Mouse (Mus musculus) hindbrain, embryonic 16.5 days (tissue): ENCODE data around the gene Rab1b. TPM values are rescaled to one million over a fixed set of nuclear protein-coding genes. Genes with fewer than 3 reads are reported as not detected.
"Not testable (repeated sequence)": the region's sequence is repeated elsewhere in the genome, so short reads cannot be mapped to it uniquely, and the experiment has no call there.

Experiments used
- ATAC-seq: fragments of 200-750 bp; cut with Nextera tagmentation; 2 replicates; pipeline ENCODE4 v1.8.0; 2017; ENCODE audit warnings: moderate TSS enrichment, moderate library complexity
- H3K27ac ChIP-seq: fragments of 300-500 bp; sonication (generic); 2 replicates; pipeline ENCODE4 v1.5.1; 2014; ENCODE audit warnings: low read depth, mild to moderate bottlenecking, control low read depth, low read length, moderate library complexity
- H3K27me3 ChIP-seq: fragments of 300-500 bp; sonication (generic); replicated peaks from 2 replicates; pipeline ENCODE4 v1.6.1; 2014; ENCODE audit warnings: low read length; ENCODE audit not compliant: control insufficient read depth, insufficient read depth
- H3K36me3 ChIP-seq: fragments of 300-500 bp; sonication (generic); 2 replicates; pipeline ENCODE4 v1.6.1; 2014; ENCODE audit warnings: mild to moderate bottlenecking, low read length, moderate library complexity, mixed read lengths; ENCODE audit not compliant: control insufficient read depth, insufficient read depth
- H3K4me1 ChIP-seq: fragments of 300-500 bp; sonication (generic); 2 replicates; pipeline ENCODE4 v1.6.1; 2014; ENCODE audit warnings: low read depth, low read length; ENCODE audit not compliant: control insufficient read depth, insufficient read depth
- H3K4me2 ChIP-seq: fragments of 300-500 bp; sonication (generic); 2 replicates; pipeline ENCODE4 v1.6.1; 2014; ENCODE audit warnings: mild to moderate bottlenecking, low read length, control low read depth, moderate library complexity
- H3K4me3 ChIP-seq: fragments of 300-500 bp; sonication (generic); 2 replicates; pipeline ENCODE4 v1.5.1; 2014; ENCODE audit warnings: mild to moderate bottlenecking, low read length, control low read depth, moderate library complexity
- H3K9ac ChIP-seq: fragments of 300-500 bp; sonication (generic); 2 replicates; pipeline ENCODE4 v1.6.1; 2014; ENCODE audit warnings: low read depth, mild to moderate bottlenecking, control low read depth, low read length, moderate library complexity
- H3K9me3 ChIP-seq: fragments of 300-500 bp; sonication (generic); 2 replicates; pipeline ENCODE4 v1.6.1; 2014; ENCODE audit warnings: mild to moderate bottlenecking, low read length, moderate library complexity; ENCODE audit not compliant: control insufficient read depth
- WGBS: fragments of 180-500 bp; shearing (Covaris S2); extraction: QIAGEN DNeasy Blood & Tissue Kit; methylation state at CpG from one replicate; pipeline ENCODE4 v1.1.7; 2014; 5-methylcytosine and 5-hydroxymethylcytosine counted together
- polyA plus RNA-seq: library from polyadenylated mRNA; unstranded; fragments of >200 nt; fragmentation: Nextera tagmentation; extraction: Ambion mirVana; gene quantifications from 2 replicates; pipeline ENCODE4 v1.2.1, GENCODE M21; 2015

The Rab1b gene
- polyA plus RNA-seq, 1 experiment from 2014 or later, result 231 TPM

GRCm38 (mm10) chr19:5093481-5094242 is 13.2 kb downstream of the Rab1b start:
- peaks cover 46% of the 10 kb centered on the region for H3K4me1 ChIP-seq
- H3K4me2 ChIP-seq, result peak overlapping the region; percentile 78
- no peak for ATAC-seq
- H3K9me3 ChIP-seq, result no peaks in the 10 kb centered on the region
- H3K36me3 ChIP-seq, result peaks cover 27% of the 10 kb centered on the region
- peak overlapping the region; percentile 1; the same call in 1 of the 2 replicates for H3K9ac ChIP-seq
- no peaks in the 10 kb centered on the region for H3K27me3 ChIP-seq
- H3K27ac ChIP-seq, result peak overlapping the region; percentile 80; the same call in 1 of the 2 replicates
- 66% methylated on average over 12 of the region's 12 CpGs for WGBS
- H3K4me3 ChIP-seq, result no peak overlapping the region

- no peak for ATAC-seq
- Histone ChIP-seq H3K27ac (no peak overlapping the region), H3K27me3 (no peaks in the 10 kb centered on the region), H3K9me3 (no peaks in the 10 kb centered on the region), H3K9ac (no peak overlapping the region), H3K36me3 (peaks cover 27% of the 10 kb centered on the region), H3K4me1 (peaks cover 50% of the 10 kb centered on the region), H3K4me2 (no peak overlapping the region), H3K4me3 (no peak overlapping the region)
- 87% methylated on average over 10 of the region's 10 CpGs for WGBS
Measured at GRCm38 (mm10) chr19:5092083-5092482, 14.8 kb downstream of the Rab1b start.

GRCm38 (mm10) chr19:5089324-5089723 is 17.5 kb downstream of the Rab1b start:
- Histone ChIP-seq H3K9ac (peak overlapping the region; percentile 71), H3K4me1 (peaks cover 26% of the 10 kb centered on the region), H3K36me3 (peaks cover 27% of the 10 kb centered on the region), H3K27ac (no peak overlapping the region), H3K4me3 (peak overlapping the region; percentile 63), H3K27me3 (peaks cover 8% of the 10 kb centered on the region), H3K4me2 (peak overlapping the region; percentile 72), H3K9me3 (no peaks in the 10 kb centered on the region)
- 95% methylated on average over 4 of the region's 4 CpGs for WGBS
- no peak for ATAC-seq

- peak; percentile 95 for ATAC-seq
- Histone ChIP-seq H3K27ac (peak within 1 kb of the TSS; percentile 86), H3K4me1 (peaks cover 16% of the 10 kb centered on the region), H3K9me3 (no peaks in the 10 kb centered on the region), H3K4me3 (peak within 1 kb of the TSS; percentile 63), H3K9ac (peak within 1 kb of the TSS; percentile 71), H3K36me3 (peaks cover 22% of the 10 kb centered on the region), H3K4me2 (peak within 1 kb of the TSS; percentile 77), H3K27me3 (peaks cover 12% of the 10 kb centered on the region)
- WGBS, result under 1% methylated on average over 56 of the region's 58 CpGs
Measured at GRCm38 (mm10) chr19:5087884-5088728, 18.8 kb downstream of the Rab1b start, which contains the start of gene Yif1a. Gene Yif1a (plus strand): TSS chr19:5088538.

GRCm38 (mm10) chr19:5086533-5086932 is 20.3 kb downstream of the Rab1b start:
- not testable (repeated sequence) for H3K4me2 ChIP-seq, H3K27ac ChIP-seq, ATAC-seq, H3K4me3 ChIP-seq, H3K9me3 ChIP-seq, H3K9ac ChIP-seq
- WGBS, result 54% methylated on average over 4 of the region's 4 CpGs
- peaks cover 28% of the 10 kb centered on the region for H3K27me3 ChIP-seq
- peaks cover 16% of the 10 kb centered on the region for H3K4me1 ChIP-seq
- H3K36me3 ChIP-seq, result peaks cover 14% of the 10 kb centered on the region; the same call in 1 of the 2 replicates

- ATAC-seq, result no peak
- H3K36me3 ChIP-seq, result peaks cover 11% of the 10 kb centered on the region
- H3K9ac ChIP-seq, result peak within 1 kb of the TSS; percentile 84
- WGBS, result under 1% methylated on average over 45 of the region's 69 CpGs
- peak within 1 kb of the TSS; percentile 70 for H3K4me3 ChIP-seq
- H3K4me2 ChIP-seq, result peak within 1 kb of the TSS; percentile 73
- H3K9me3 ChIP-seq, result no peaks in the 10 kb centered on the region
- H3K4me1 ChIP-seq, result peaks cover 16% of the 10 kb centered on the region
- peaks cover 35% of the 10 kb centered on the region for H3K27me3 ChIP-seq
- peak within 1 kb of the TSS; percentile 64 for H3K27ac ChIP-seq
Measured at GRCm38 (mm10) chr19:5085145-5085863, 21.6 kb downstream of the Rab1b start, which contains the start of gene Tmem151a. Gene Tmem151a (minus strand): TSS chr19:5085531.

GRCm38 (mm10) chr19:5084834-5085144 is 22.1 kb downstream of the Rab1b start:
- Histone ChIP-seq H3K4me1 (peaks cover 16% of the 10 kb centered on the region), H3K36me3 (peaks cover 8% of the 10 kb centered on the region), H3K27ac (peak overlapping the region; percentile 64; the same call in 1 of the 2 replicates), H3K4me3 (peak overlapping the region; percentile 70), H3K9ac (peak overlapping the region; percentile 84), H3K27me3 (peaks cover 41% of the 10 kb centered on the region), H3K9me3 (no peaks in the 10 kb centered on the region), H3K4me2 (peak overlapping the region; percentile 73)
- WGBS, result 3% methylated on average over 15 of the region's 15 CpGs
- no peak for ATAC-seq

- Histone ChIP-seq H3K27me3 (peaks cover 42% of the 10 kb centered on the region), H3K36me3 (peaks cover 4% of the 10 kb centered on the region), H3K9ac (peak overlapping the region; percentile 84), H3K27ac (peak overlapping the region; percentile 64; the same call in 1 of the 2 replicates), H3K4me3 (peak overlapping the region; percentile 70), H3K9me3 (no peaks in the 10 kb centered on the region), H3K4me1 (peaks cover 12% of the 10 kb centered on the region), H3K4me2 (peak overlapping the region; percentile 73)
- no peak for ATAC-seq
- 78% methylated on average over 3 of the region's 3 CpGs for WGBS
Measured at GRCm38 (mm10) chr19:5083961-5084833, 22.7 kb downstream of the Rab1b start.
